Mouse (Mus musculus) adrenal gland, adult 2 months (tissue): ENCODE results near the gene Rpsa. TPM values are rescaled to one million over a fixed set of nuclear protein-coding genes. Genes with fewer than 3 reads are reported as not detected.
A peak's percentile ranks its signal among the peaks of the same experiment; 100 is the strongest.
"Not testable (repeated sequence)": the region's sequence is repeated elsewhere in the genome, so short reads cannot be mapped to it uniquely, and the experiment has no call there.

Experiments
- DNase-seq: peaks from one replicate; pipeline ENCODE4 v3.0.0; 2021
- long read RNA-seq: library from polyadenylated mRNA; stranded (forward); transcript quantifications from one replicate; pipeline ENCODE4 v2.0.0, GENCODE M21; 2021
- polyA plus RNA-seq: library from polyadenylated mRNA; depleted of rRNA; stranded (reverse); fragments of >200 nt; gene quantifications from 2 replicates; pipeline ENCODE4 v1.2.3, GENCODE M21; 2012; rRNA removed
- total RNA-seq, 2 experiments: library from RNA; stranded (reverse); gene quantifications; 2 replicates each; pipeline ENCODE4 v1.2.3; 2021

Rpsa gene
- total RNA-seq (100 to 1,000 TPM; 661 to 798 TPM), polyA plus RNA-seq (2,191 and 2,685 TPM in 2 replicates)
- long read RNA-seq, transcript Rpsa-204 (6 exons, 1,599 nt): minor isoform, 7 of 169 reads
- long read RNA-seq, transcript Rpsa-201 (7 exons, 1,938 nt): major isoform, 125 of 169 reads
- long read RNA-seq, partial matches to known transcripts: 34 of 169 reads
- long read RNA-seq, other reads (novel, unspliced or antisense): 3 of 169 reads

GRCm38 (mm10) chr9:120127538-120128251 lies at the start of gene Rpsa:
Gene Rpsa, plus strand, starts transcription at chr9:120127689.
- peak; percentile 98 for DNase-seq

GRCm38 (mm10) chr9:120078241-120078640 lies 49.2 kb upstream of the Rpsa start:
- DNase-seq: no peak

GRCm38 (mm10) chr9:120079901-120080300 lies 47.6 kb upstream of the Rpsa start:
- DNase-seq: no peak

GRCm38 (mm10) chr9:120080546-120081108 lies 46.9 kb upstream of the Rpsa start:
- no peak for DNase-seq

- no peak for DNase-seq
Observed at GRCm38 (mm10) chr9:120081247-120081646, 46.2 kb upstream of the Rpsa start.

GRCm38 (mm10) chr9:120081967-120082366 lies 45.5 kb upstream of the Rpsa start:
- DNase-seq: no peak

GRCm38 (mm10) chr9:120082691-120083090 lies 44.8 kb upstream of the Rpsa start:
- no peak for DNase-seq

GRCm38 (mm10) chr9:120083158-120083894 lies 44.2 kb upstream of the Rpsa start:
- DNase-seq: no peak

- DNase-seq: no peak
Observed at GRCm38 (mm10) chr9:120084406-120084805, 43.1 kb upstream of the Rpsa start.

- DNase-seq: no peak
Observed at GRCm38 (mm10) chr9:120089125-120089524, 38.4 kb upstream of the Rpsa start.

GRCm38 (mm10) chr9:120091086-120091485 lies 36.4 kb upstream of the Rpsa start:
- DNase-seq: no peak

- DNase-seq: no peak
Observed at GRCm38 (mm10) chr9:120091696-120092238, 35.7 kb upstream of the Rpsa start, which contains the start of gene Ccr8. Gene Ccr8, plus strand, starts transcription at chr9:120092114.

- DNase-seq: no peak
Observed at GRCm38 (mm10) chr9:120093701-120094100, 33.8 kb upstream of the Rpsa start.

GRCm38 (mm10) chr9:120095886-120096285 lies 31.6 kb upstream of the Rpsa start:
- DNase-seq: no peak

- DNase-seq: peak; percentile 57
Observed at GRCm38 (mm10) chr9:120098682-120099081, 28.8 kb upstream of the Rpsa start.

- no peak for DNase-seq
Observed at GRCm38 (mm10) chr9:120099304-120099703, 28.2 kb upstream of the Rpsa start.

- no peak for DNase-seq
Observed at GRCm38 (mm10) chr9:120101165-120101564, 26.3 kb upstream of the Rpsa start.

GRCm38 (mm10) chr9:120108953-120109352 lies 18.5 kb upstream of the Rpsa start:
- DNase-seq: not testable (repeated sequence)

- DNase-seq: peak; percentile 97
Observed at GRCm38 (mm10) chr9:120110211-120111018, 17.1 kb upstream of the Rpsa start, which contains the start of gene Slc25a38. Gene Slc25a38, plus strand, starts transcription at chr9:120110374.

- no peak for DNase-seq
Observed at GRCm38 (mm10) chr9:120111156-120111945, 16.1 kb upstream of the Rpsa start.
